Mouse (Mus musculus): ENCODE data around the gene 2300002M23Rik. TPM values are rescaled to one million over a fixed set of nuclear protein-coding genes. Genes with fewer than 3 reads are reported as not detected.

2300002M23Rik gene
- total RNA-seq (2014; rRNA removed) (not detected in 2 replicates), polyA plus RNA-seq (2015; fragmentation: Nextera tagmentation; extraction: Ambion mirVana) (not detected in 2 replicates)

- H3K9me3 ChIP-seq (ENCODE audit: low read length): no peaks in the 10 kb centered on the region
- no peak within 1 kb of the TSS for H3K27ac ChIP-seq (ENCODE audit: low read depth, low read length)
- TF ChIP-seq CTCF (IDR thresholded peaks at IDR 0.05; ENCODE audit: low read depth): no peak
- no peaks in the 10 kb centered on the region for H3K27me3 ChIP-seq (ENCODE audit: insufficient read depth, low read length)
- no peak within 1 kb of the TSS for H3K9ac ChIP-seq
- WGBS: 64% methylated on average over 3 of the region's 3 CpGs
- DNase-seq (no peak), ATAC-seq (no peak)
- H3K4me3 ChIP-seq (ENCODE audit: low read depth, low read length): no peak within 1 kb of the TSS
- H3K4me2 ChIP-seq (ENCODE audit: low read depth): no peak within 1 kb of the TSS
- H3K36me3 ChIP-seq (ENCODE audit: insufficient read depth): no peaks in the 10 kb centered on the region
- H3K4me1 ChIP-seq (ENCODE audit: insufficient read depth): 0 out of 2 replicates have a peak, but pooled peaks cover 4% of the 10 kb centered on the region
Observed at GRCm38 (mm10) chr17:35567150-35567549, at the start of gene 2300002M23Rik. Gene 2300002M23Rik (plus strand): TSS chr17:35567450.

- Histone ChIP-seq H3K27me3 (ENCODE audit: insufficient read depth, low read length) (no peaks in the 10 kb centered on the region), H3K4me2 (ENCODE audit: low read depth) (peak overlapping the region; percentile 88), H3K4me3 (ENCODE audit: low read depth, low read length) (peak overlapping the region; percentile 53), H3K4me1 (ENCODE audit: insufficient read depth) (no peaks in the 10 kb centered on the region; the same call in 1 of the 2 replicates), H3K36me3 (ENCODE audit: insufficient read depth) (no peaks in the 10 kb centered on the region), H3K9ac (peak overlapping the region; percentile 37), H3K27ac (ENCODE audit: low read depth, low read length) (no peak overlapping the region), H3K9me3 (ENCODE audit: low read length) (no peaks in the 10 kb centered on the region)
- DNase-seq: no peak
- no peak for TF ChIP-seq CTCF (IDR thresholded peaks at IDR 0.05; ENCODE audit: low read depth)
- 8% methylated on average over 12 of the region's 12 CpGs for WGBS
- ATAC-seq: no peak
Observed at GRCm38 (mm10) chr17:35517526-35517925, 49.7 kb upstream of the 2300002M23Rik start.

- no peak overlapping the region for H3K27ac ChIP-seq (ENCODE audit: low read depth, low read length)
- H3K4me2 ChIP-seq (ENCODE audit: low read depth): no peak overlapping the region
- H3K9ac ChIP-seq: no peak overlapping the region
- no peaks in the 10 kb centered on the region for H3K27me3 ChIP-seq (ENCODE audit: insufficient read depth, low read length)
- WGBS: 83% methylated on average over 9 of the region's 9 CpGs
- no peaks in the 10 kb centered on the region for H3K36me3 ChIP-seq (ENCODE audit: insufficient read depth)
- H3K9me3 ChIP-seq (ENCODE audit: low read length): no peaks in the 10 kb centered on the region
- H3K4me1 ChIP-seq (ENCODE audit: insufficient read depth): no peaks in the 10 kb centered on the region
- ATAC-seq: no peak
- DNase-seq: no peak
- no peak overlapping the region for H3K4me3 ChIP-seq (ENCODE audit: low read depth, low read length)
- no peak for TF ChIP-seq CTCF (IDR thresholded peaks at IDR 0.05; ENCODE audit: low read depth)
Observed at GRCm38 (mm10) chr17:35524354-35524753, 42.9 kb upstream of the 2300002M23Rik start.

GRCm38 (mm10) chr17:35526644-35527043 lies 40.6 kb upstream of the 2300002M23Rik start:
- Histone ChIP-seq H3K36me3 (ENCODE audit: insufficient read depth) (no peaks in the 10 kb centered on the region), H3K4me3 (ENCODE audit: low read depth, low read length) (no peak overlapping the region), H3K27ac (ENCODE audit: low read depth, low read length) (no peak overlapping the region), H3K9ac (no peak overlapping the region), H3K9me3 (ENCODE audit: low read length) (no peaks in the 10 kb centered on the region), H3K4me2 (ENCODE audit: low read depth) (no peak overlapping the region), H3K4me1 (ENCODE audit: insufficient read depth) (no peaks in the 10 kb centered on the region), H3K27me3 (ENCODE audit: insufficient read depth, low read length) (no peaks in the 10 kb centered on the region)
- DNase-seq (no peak), ATAC-seq (no peak)
- WGBS: 87% methylated on average over 8 of the region's 8 CpGs
- no peak for TF ChIP-seq CTCF (IDR thresholded peaks at IDR 0.05; ENCODE audit: low read depth)

- WGBS: 25% methylated on average over 3 of the region's 3 CpGs
Observed at GRCm38 (mm10) chr17:35532360-35532759, 34.9 kb upstream of the 2300002M23Rik start.

GRCm38 (mm10) chr17:35532901-35533300 lies 34.3 kb upstream of the 2300002M23Rik start, which contains the start of gene Psors1c2:
Gene Psors1c2 (plus strand): TSS chr17:35533201.
- DNase-seq (no peak), ATAC-seq (no peak)
- Histone ChIP-seq H3K9me3 (ENCODE audit: low read length) (no peaks in the 10 kb centered on the region), H3K36me3 (ENCODE audit: insufficient read depth) (no peaks in the 10 kb centered on the region), H3K27ac (ENCODE audit: low read depth, low read length) (no peak within 1 kb of the TSS), H3K4me3 (ENCODE audit: low read depth, low read length) (no peak within 1 kb of the TSS), H3K4me2 (ENCODE audit: low read depth) (no peak within 1 kb of the TSS), H3K27me3 (ENCODE audit: insufficient read depth, low read length) (no peaks in the 10 kb centered on the region), H3K9ac (no peak within 1 kb of the TSS), H3K4me1 (ENCODE audit: insufficient read depth) (no peaks in the 10 kb centered on the region)
- no peak for TF ChIP-seq CTCF (IDR thresholded peaks at IDR 0.05; ENCODE audit: low read depth)
- WGBS: 61% methylated on average over 7 of the region's 7 CpGs

More at GRCm38 (mm10) chr17:35532360-35532759, 34.9 kb upstream of the 2300002M23Rik start:
- Histone ChIP-seq H3K4me1 (ENCODE audit: insufficient read depth) (no peaks in the 10 kb centered on the region), H3K27ac (ENCODE audit: low read depth, low read length) (no peak overlapping the region), H3K9ac (no peak overlapping the region), H3K4me2 (ENCODE audit: low read depth) (no peak overlapping the region), H3K9me3 (ENCODE audit: low read length) (no peaks in the 10 kb centered on the region), H3K36me3 (ENCODE audit: insufficient read depth) (no peaks in the 10 kb centered on the region), H3K27me3 (ENCODE audit: insufficient read depth, low read length) (no peaks in the 10 kb centered on the region), H3K4me3 (ENCODE audit: low read depth, low read length) (no peak overlapping the region)
- ATAC-seq (no peak), DNase-seq (no peak)
- no peak for TF ChIP-seq CTCF (IDR thresholded peaks at IDR 0.05; ENCODE audit: low read depth)

- Histone ChIP-seq H3K36me3 (ENCODE audit: insufficient read depth) (no peaks in the 10 kb centered on the region), H3K9me3 (ENCODE audit: low read length) (no peaks in the 10 kb centered on the region), H3K27ac (ENCODE audit: low read depth, low read length) (no peak overlapping the region), H3K4me2 (ENCODE audit: low read depth) (no peak overlapping the region), H3K4me1 (ENCODE audit: insufficient read depth) (no peaks in the 10 kb centered on the region), H3K27me3 (ENCODE audit: insufficient read depth, low read length) (no peaks in the 10 kb centered on the region), H3K4me3 (ENCODE audit: low read depth, low read length) (no peak overlapping the region), H3K9ac (no peak overlapping the region)
- ATAC-seq: peak; percentile 90
- WGBS: 10% methylated on average over 6 of the region's 6 CpGs
- peak; percentile 87 for DNase-seq
- TF ChIP-seq CTCF (IDR thresholded peaks at IDR 0.05; ENCODE audit: low read depth): peak; percentile 94
Observed at GRCm38 (mm10) chr17:35534343-35534742, 32.9 kb upstream of the 2300002M23Rik start.
